Mouse (Mus musculus) adrenal gland, postnatal 25 days (tissue): ENCODE results near the gene Pnkp. TPM values are rescaled to one million over a fixed set of nuclear protein-coding genes. Genes with fewer than 3 reads are reported as not detected.

ENCODE experiments used
- DNase-seq: peaks from one replicate; pipeline ENCODE4 v3.0.0; 2021; ENCODE audit warnings: mixed read lengths
- long read RNA-seq: library from polyadenylated mRNA; stranded (forward); transcript quantifications from one replicate; pipeline ENCODE4 v2.0.0, GENCODE M21; 2021
- total RNA-seq: library from RNA; stranded (reverse); gene quantifications from 2 replicates; pipeline ENCODE4 v1.2.3, GENCODE M21; 2021

Gene Pnkp
- 53.2 and 55.8 TPM in 2 replicates for total RNA-seq
- long read RNA-seq, transcript Pnkp-203 (17 exons, 1,770 nt), result minor isoform, 5 of 85 reads
- long read RNA-seq, transcript Pnkp-201 (16 exons, 2,184 nt), result major isoform, 53 of 85 reads
- long read RNA-seq, partial matches to known transcripts, result 6 of 85 reads
- long read RNA-seq, other reads (novel, unspliced or antisense), result 17 of 85 reads

DNA sequence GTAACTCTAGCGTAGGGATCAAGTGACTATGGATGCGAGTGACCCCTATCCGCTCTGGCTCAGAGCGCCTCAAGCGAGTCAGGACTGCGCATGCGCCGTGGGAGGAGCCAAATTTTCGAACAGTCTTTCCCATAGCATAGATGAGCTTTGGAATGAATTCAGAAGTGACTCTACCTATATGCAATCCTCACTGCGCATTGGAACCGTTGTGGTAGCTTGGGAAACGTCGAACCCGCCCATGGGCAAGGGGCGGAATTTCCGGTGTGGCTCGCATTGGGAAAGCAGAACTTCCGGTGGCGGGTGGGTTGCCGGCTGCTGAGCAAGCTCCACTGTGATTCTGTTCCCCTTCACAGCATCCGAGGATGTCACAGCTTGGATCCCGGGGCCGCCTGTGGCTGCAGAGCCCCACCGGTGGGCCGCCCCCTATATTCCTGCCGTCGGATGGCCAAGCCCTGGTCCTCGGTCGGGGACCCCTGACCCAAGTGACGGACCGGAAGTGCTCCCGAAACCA lies at the start of gene Pnkp:
TSS of gene Pnkp (plus strand) at position 98 of the 511 bp plus-strand sequence.
- DNase-seq, result peak; percentile 83

DNA sequence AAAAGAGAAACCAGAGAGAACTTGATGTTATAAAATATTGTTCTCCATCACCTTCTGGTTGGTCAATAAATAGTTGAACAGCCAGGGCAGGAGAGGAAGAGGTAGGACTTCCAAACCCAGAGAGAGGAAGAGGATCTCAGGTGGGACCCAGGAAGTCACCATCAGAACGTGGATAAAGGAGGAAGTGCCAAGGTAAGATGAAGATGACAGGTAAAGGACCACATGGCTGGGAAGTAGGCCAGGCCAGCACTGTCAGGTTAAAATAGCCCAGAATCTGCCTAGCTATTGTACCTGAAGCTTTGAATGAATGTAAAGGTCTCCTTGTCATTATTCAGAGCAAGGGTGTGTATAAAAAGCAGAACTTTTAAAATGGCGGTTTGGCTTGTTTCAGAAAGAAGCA lies 48.0 kb upstream of the Pnkp start:
- DNase-seq, result no peak

DNA sequence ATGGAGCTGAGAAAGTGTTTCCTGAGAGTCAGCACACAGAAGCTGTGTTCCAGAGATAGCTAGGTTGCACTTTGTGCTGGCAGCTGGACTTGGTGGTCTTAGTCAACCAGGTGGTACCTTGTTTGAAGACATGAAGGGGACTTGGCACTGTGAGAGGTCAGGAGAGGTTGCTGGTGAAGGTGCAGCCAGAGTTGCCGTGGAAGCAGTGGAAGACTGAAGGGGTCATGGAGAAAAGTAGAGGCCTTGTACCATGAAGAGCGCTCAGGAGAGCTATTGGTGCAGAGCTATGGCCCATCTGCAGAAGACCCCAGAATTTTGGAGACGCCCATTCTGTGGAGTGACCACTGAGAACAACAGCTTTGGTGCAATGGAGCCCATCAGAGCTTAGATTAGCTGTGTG lies 47.5 kb upstream of the Pnkp start:
- DNase-seq, result no peak

DNA sequence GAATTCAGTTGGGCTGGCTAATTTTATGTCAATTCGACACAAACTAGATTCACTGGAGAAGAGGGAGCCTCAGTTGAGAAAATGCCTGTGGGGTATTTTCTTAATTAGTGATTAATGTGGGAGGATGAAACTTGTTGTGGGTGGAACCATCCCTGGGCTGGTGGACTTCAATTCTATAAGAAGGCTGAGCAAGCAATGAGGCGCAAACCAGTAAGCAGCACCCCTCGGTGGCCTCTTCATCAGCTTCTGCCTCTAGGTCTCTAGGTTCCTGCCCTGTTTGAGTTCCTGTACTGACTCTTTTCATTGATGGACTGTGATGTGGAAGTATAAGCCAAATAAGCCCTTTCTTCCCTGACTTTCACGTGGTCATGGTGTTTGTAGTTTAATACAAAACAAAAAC lies 46.6 kb upstream of the Pnkp start:
- no peak for DNase-seq

DNA sequence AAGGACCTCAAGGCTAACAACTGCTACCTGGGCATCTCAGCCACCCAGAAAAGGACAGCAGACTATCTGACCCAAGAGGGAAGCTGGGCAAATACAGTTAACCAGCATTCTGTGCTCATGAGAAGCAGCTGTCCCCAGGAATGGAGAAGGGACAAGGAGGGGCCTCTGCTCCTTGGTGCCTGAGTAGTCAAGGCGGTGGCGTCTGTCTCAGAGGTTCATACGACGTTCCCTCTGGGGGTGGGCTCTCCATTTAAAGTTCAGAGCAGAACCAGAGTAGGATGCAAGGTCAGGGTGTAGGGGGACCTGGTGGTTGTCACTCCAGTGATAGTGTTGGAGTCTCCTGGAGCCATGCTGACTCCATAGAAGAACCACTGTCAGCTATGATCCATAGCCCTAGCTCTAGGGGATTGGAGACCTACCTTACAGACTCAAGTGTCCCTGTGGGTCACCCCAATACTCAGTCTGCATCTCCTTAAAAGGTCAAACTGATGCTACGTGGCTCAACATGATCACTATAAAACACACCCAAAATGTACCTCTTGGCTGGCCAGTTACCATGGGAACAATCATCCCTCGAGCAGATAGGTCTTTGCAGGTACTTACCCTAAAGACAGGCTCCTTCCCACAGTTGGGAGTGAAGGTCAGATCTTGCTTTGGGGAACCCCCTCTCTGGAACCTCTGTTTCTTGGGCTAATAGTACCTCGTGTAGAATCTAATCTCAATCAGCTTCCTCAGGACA lies 46.0 kb upstream of the Pnkp start:
- DNase-seq, result no peak

DNA sequence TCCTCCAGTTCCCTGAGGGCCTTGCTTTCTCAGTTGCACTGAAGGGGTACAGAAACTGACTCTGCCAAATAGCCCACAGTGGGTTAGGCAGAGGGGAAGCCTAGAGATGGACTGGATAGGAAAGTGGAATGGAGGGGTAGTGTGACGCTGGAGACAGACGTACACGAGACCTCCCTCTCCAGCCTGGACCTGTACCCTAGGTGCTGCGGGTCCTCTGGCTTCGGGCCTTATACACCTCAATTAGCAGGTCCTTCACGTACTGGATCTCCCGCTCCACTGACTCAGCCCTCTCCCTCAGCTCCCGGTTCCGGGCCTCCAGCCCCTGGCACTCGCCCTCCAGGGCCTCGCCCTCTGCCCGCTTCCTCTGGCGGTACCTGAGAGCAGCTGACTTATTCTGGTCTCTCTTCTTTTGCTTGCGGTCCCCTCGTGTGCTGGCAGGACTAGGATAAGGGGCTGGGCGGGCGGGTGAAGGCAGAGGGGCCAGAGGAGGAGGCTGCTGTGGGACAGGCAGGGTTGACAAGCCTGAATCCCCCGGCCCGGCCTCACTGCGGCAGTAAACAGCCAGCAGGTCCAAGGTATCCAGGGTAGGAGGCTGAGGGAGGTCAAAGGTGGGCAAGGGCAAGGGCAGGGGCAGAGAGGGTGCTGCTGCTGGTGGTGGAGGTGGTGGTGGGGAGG lies 44.2 kb upstream of the Pnkp start:
- no peak for DNase-seq

DNA sequence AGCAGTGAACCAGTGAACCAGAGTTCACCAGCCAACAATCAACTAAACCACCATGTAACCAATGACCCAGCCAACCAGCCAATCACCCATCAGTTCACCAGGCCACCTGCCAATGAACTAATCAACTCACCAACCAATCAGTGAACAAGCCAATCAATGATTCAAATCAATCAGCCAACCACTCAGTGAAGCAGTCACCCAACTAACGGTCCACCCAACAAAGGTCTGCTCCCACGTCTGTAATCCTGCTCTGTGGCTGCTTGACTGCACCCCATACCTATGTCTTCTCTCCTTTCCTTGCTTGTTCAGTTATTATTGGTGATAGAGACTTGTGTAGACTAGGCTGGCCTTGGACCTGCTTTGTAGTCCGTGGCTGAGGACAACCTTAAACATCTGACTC lies 43.0 kb upstream of the Pnkp start:
- no peak for DNase-seq

DNA sequence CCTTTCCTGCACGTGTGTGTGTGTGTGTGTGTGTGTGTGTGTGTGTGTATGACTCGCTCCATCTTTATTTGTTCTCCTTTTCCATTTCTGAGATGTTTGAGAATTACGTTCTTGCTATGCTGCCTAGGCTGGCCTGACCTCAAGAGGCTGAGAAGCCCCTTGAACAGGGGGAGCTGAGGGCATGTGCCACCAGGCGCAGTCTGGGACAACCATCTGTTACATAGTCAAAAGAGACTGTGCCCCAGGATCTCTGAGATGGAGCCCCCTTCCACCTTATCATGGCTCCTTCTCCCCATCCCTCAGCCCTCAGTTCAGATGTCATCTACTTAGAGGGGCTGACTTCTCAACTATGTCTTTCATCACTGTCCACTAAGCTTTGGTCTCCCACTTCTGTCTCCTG lies 42.5 kb upstream of the Pnkp start:
- no peak for DNase-seq

DNA sequence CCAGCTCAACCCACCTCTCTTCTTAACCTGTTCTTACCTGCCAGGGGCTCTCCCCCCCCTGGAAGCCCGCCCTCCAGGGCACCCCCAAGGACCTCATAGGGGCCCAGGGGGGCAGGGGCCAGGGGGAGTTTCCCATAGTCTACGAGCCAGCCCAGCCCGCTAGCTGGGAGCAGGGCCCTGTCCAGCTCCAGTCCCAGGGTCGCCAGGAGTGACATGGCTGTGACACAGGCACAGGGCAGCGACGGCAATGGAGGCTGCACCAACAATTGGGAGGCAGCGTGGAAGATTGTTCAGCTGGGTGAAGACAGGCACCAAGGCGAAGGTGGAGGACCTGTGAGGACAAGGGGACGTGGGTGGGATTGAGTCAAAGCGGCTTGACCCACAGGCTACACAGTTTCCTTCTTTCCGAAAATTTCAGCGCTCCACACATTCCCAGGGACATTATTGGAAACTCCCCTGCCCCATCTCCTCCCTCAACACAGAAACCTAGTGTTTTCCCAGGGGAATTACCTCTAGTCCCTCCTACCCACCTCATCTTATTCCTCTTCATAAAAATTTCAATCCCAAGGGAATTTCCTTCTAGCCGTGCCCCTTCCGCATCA lies 41.9 kb upstream of the Pnkp start:
- DNase-seq, result no peak

DNA sequence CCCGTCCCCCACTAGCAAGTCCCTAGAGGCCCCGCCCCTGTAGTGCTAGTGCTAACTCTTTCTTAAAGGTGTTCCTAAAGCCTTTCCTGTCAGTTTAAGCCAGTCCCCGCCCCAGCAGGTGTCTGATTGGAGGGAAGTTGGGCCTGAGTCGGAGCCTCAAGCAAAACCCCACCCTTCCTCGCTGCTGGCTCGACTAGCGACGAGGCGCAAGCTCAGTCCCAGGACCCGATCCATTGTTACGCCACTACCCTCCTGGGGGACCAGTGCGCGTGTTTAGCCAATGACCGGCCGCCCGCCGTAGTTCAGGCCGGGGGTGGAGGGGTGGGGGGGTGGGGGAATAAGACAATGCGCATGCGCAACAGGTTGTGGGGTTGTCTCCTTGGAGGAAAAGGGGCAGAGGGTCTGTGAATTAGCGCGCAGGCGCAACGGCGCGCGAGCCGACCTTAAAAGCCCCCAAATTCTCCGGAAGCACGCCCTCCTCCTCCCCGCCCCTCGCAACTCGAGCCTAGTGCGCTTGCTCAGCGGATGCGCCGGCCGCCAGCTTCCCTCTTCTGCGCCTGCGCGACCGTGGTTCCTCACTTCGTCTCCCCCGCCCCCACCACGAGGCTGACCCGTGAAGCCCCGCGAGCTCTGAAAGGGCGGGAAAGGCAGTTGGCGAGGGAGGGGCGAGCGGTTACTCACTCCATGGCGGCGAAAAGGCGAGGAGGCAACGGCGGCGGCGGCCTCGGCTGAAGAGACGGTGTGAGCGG lies 41.0 kb upstream of the Pnkp start, which contains the start of the genes Nup62 and Il4i1:
TSS of gene Nup62 (plus strand) at position 368 of the 749 bp plus-strand sequence.
TSS of gene Il4i1 (plus strand) at position 667 of the 749 bp plus-strand sequence.
- DNase-seq, result peak; percentile 99

DNA sequence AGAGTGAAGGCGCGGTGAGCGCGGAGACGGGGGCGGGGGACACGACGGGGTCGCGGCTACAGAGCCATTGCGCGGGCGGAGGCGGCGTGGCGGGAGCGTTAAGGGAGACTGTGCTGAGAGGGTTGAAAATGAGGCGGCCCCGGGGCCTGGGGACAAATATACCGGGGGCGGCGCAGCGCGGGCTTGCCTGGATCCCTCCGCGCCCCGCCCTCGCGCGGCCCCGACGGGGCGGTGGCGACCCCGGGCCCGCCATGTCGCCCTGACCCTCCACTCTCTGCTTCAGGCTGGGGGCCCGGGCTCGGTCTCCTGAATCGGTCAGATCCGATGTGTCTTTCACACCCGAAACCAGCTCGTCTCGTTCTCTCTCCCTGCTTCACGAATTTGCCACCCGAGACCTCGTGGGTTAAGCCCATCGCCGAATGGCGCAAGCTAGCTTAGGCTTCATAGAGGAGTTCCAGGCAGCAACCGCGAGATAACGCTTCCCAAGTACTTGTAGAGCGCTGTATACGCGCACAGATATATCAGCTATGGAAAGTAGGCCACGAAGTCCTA lies 40.4 kb upstream of the Pnkp start, which contains the start of gene Atf5:
TSS of gene Atf5 (minus strand) at position 189 of the 552 bp plus-strand sequence.
- DNase-seq, result peak; percentile 70

DNA sequence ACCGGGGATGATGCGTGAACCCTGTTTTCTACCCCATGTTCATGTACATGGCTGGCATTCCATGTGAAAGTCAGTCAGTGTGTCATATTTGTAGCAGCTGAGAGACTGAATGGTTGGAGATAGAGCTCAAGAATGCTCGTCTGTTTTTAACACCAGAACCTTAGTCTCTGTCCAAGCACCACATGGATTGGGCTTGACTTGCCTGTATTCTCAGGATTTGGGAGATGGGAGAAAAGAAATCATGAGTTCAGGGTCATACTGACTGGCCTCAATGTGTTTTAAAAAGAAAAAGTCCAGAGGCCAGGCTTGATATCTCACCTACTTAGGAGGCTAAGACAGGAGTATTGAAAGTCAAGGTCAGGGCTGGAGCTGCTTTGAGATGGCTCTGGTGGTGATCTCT lies 39.5 kb upstream of the Pnkp start:
- no peak for DNase-seq

DNA sequence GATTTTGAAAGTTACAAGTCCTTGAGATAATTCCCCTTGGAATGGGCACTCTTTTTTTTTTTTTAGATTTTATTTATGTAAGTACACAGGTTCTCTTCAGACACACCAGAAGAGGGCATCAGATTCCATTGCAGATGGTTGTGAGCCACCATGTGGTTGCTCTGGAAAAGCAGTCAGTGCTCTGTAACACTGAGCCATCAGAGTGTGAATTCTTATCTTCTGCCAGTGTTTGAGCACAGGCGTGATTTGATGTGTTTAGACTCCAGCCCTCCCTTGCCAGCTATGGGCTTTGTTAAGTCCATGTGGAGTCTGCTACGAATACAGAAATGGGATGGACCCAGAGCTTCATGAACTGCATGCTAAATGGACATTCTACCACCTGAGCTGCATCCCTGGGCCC lies 38.8 kb upstream of the Pnkp start:
- DNase-seq, result no peak

DNA sequence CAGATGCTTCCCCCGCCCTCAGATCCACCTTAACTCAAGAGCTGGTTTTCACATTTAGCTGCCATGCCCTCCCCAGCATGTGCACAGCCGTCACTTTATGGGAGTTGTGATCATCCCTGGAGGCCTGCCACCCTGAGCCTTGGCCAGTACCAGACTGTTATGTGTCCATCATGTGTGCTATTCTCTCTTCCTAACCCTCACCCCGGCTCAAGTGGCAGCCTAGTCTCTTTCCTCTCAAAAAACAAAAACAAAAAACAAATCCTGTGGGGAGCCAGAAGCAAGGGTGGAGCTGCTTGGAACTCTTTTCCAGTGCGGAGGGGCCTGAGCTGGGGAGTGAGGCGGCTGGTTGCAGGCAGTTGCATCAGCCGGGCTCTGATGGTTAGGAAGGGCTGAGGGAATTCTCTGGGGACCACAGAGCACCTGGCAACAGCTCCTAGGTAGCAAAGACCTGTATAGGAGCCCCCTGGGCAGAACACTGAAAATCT lies 38.1 kb upstream of the Pnkp start:
- DNase-seq, result peak; percentile 65

DNA sequence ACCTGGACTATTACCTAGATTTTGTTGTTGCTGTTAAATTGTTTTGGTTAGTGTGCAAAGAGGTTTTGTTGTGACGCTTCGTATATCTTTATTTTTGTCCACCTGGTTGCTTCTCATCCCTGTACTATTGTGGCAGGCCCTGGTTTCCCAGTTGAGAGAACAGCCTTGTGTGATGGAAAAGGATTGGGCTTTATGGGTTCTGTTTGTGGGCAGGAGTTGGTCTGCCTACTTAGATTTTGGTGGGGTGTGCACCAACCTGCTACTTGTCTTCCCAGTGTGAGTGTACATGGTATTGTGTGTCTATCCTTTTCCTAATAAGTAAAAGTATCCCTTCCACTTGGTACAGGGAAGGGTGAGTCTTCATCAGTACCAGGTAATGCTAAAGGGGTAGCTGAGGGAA lies 37.5 kb upstream of the Pnkp start:
- DNase-seq, result no peak

DNA sequence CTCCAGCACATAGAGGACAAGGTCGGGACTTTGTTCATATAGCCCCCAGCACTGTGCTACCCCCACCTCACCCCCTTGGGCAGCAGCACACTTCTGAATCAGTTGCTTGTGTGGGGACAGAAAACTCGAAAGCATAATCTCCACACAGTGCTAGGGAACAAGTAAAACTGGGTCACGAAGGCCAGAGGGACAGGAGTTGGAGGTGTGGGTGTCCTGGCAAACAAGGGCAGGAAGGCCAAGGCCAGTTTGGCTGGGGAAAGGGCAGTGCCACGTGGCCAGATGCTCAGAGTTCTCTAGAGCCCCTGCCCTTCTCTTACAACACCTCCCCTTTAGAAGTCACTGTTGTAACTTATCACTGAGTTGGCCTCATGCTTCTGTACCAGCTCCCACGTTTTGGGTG lies 37.1 kb upstream of the Pnkp start:
- DNase-seq, result no peak

DNA sequence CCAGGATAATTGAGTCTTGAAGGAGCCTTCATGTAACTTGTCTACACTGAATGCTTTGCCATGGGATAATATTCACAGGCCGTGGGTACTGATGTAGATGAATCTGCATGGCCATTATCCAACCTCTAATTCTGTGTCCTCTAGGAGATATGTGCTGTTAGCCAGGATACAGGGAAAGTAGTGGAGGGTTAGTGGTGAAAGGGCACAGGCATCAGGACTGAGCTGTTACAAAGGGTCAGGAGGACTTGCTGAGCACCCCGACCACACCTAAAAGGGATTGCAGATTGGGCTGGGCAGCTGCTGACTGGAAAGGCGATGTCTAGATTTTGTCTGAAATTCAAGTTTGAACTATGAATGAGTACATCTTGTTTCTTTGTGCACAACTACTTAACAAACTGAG lies 36.4 kb upstream of the Pnkp start:
- DNase-seq, result no peak

DNA sequence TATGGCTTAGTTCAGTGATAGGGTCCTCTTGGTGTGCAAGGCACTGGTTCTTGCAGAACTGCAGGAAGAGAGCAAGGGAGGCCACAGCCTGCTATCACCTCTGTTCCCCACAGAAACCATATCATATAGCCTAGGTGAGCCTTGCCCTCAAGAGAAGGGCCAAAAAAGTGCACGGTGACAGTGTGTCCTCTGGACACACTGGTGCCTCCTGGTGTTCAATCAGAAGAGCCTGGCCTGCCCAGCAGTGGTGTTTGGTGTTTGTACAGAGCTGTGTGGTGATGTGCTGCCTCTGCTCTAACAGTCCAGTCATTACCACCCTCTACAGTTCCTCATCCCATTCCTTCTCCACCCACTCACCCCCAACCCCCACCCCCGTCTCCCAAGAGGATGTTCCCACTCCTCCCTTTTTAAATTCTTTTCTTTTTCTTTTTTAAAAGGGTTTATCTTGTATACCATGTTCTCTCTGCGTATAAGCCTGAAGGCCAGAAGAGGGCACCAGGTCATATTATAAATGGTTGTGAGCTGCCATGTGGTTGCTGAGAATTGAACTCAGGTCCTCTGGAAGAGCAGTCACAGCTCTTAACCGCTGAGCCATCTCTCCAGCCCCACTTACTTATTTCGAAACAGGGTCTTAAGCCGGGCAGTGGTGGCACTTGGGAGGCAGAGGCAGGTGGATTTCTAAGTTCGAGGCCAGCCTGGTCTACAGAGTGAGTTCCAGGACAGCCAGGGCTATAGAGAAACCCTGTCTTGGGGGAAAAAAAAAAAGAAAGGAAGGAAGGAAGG lies 35.1 kb upstream of the Pnkp start:
- no peak for DNase-seq

DNA sequence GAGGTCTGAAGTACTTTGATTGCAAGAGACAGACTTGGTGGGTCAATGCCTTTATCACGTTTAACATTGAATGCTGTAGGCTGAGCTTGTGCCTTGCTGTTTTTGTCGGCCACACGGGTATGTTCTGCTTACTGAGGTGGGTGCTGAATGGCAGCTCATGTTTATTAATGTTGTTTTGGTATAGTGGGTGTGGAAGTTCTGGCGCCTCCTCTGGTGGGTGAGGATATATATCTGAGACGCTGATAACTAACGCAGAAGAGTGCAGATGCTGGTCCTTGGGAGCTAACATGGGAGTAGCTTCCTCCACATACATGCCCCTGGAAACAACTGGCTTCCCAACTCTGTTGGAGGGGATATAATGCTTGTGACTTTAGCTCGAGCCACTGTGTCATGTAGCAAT lies 33.5 kb upstream of the Pnkp start:
- no peak for DNase-seq

DNA sequence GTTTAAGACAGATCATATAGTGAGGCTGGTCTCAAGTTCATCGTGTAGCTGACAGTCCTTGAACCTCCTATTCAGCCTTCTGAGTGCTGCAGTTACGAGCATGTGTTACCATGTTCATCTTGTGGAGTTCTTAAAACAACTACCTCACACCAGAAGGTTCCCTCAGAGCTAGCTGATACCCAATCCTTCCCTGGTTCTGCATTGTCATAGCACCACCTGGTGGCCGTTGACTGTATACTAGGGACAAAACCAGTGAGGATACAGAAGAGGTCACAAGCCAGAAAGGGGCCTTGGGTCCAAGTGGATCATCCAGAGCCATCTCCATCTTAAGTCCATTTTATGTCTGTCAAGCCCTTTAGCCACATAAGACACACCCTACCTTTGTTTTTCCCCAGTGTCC lies 32.1 kb upstream of the Pnkp start:
- peak; percentile 81 for DNase-seq

DNA sequence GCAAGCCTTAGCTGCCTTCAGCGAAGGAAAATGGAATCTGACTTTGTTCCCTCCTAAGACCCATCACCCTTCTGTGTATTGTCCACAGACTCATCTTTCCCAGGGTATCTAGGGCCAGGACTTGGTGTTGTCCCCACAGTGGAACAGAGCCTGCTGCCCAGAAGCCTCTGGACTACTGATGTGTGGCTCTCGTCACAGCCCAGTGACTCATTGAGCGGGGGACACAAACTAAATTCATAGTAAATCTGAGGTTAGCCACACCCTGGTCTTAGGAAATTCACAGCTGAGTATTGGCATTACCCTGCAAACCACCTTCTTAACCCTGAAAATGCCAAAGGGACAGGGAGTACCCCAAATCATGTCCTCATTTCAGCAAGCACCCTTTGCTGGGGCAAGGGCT lies 30.2 kb upstream of the Pnkp start:
- DNase-seq, result no peak
